Mouse (Mus musculus): ENCODE measurements at regions not wholly inside any gene's neighbourhood (a gene's known extent, or its start where the extent isn't known, plus 50 kb on each side); places are given as distances from the start of the nearest gene placed in this dataset.

DNA sequence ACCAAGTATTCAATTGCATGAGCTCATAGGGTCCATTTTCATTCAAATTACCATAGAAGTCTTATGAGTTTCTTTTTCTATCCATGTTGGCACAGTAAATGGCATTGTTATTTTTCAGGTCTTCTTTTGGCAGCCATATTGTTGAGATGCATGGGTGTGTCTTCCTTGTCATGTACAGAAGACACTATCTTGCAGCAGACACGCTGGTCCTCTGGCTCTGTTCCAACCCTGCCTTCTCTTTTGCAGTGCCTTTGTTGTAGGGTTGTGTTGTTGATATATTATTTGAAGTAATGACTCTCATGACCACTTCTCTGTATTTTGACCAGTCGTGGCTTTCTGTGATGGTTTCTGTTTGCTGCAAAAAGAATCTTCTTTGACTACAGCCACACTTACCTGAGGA is 274.4 kb upstream of the Camk1g start:
- DNase-seq = no peak

DNA sequence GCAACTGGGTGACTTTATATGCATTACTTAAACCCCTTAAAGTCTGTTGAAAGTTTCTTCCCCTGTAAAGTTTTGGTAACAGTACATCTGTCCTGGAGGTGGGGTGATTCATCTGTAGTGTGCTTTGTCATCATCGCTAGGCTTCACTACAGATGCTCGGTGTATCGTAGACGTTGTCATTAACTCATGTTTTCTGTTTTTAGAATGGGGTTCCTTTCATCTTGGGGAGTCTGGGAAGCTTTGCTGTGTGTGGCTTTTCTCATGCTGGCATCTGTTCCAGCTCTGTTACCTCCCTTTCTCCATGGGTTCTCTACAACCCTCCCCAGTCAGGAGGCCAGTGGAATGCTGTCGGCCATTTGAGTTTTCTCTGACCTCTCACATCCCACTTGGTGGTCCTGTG is 266.4 kb upstream of the Camk1g start:
- no peak for DNase-seq

DNA sequence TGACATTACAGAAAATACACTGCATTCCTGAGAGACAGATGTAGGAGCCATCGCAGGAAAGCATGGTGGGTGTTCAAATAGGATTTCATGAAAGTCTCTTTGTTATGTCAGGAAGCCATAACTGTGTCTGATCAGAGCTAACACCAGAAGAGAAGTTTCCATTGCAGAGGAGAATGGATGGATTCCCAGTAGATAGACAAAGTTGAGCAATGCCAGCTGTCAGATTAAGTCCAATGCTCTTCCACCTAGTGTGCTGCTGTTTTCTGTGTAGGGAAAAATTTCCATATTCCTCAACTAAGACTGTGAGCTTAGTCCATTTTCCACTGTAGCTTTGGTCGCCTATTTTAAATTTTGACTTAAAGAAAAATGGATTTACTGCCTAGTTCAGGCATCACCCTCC is 262.0 kb upstream of the Camk1g start:
- no peak for DNase-seq

DNA sequence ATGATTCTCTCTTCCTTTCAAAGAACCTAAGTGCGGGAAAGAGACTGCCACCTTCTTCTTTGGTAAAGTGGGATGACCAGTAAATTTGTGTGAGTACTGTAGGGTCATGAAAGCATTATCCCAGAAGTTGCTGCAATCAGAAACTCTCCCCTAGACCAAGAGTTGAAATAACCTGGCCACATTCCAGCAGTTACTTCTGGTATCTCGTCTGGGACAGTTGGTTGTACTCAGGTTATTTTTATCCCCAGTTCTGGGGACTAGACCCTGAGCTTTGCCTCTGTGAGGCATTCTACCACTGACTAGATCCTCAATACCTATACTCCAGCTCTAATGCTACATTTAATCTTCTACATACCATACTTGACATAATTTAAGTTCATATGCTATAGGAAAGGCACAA is 259.8 kb upstream of the Camk1g start:
- DNase-seq = no peak

DNA sequence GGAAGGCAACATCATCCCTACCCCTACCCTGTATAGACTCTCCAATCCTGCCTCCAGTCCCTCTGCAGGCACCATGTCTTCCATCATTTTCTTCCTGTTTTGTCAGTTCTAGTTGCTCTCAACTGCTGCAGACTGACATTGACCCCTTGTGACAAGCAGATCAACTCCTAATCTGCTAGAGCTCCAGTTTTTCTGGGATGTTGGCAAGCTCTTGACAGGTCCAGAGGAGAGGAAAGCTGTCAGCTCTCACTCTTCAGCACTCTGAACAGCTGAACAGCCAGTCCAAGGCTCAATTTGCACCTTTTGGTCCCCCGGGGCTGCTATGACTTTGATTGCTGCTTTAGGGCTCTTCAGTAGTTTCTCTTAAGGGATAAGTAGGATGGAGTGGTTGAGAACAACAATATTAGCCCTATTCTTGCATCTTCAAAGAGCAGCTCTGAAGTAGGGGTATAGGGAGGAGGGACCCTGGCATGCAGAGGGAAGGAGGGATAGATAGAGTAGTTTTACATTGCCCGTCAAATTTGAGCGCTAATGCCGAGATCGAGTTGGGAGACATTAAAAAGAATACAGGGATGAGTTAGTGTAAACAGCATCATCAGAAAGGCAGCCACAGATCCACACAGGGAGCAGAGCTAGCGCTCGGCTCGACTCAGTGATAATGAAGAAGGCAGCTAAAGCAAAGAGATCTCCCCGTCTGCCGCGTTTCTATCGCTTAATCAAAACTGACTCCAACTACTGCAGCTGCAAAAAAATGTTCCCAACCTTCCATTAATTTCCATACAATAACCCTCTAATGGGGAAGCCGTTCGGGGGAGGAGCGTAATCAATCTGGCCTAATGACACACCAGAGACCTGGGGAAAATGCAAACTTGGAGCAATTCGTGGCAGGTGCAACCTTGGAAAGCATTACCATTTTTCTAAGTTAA is 257.1 kb upstream of the Camk1g start:
- DNase-seq = no peak

DNA sequence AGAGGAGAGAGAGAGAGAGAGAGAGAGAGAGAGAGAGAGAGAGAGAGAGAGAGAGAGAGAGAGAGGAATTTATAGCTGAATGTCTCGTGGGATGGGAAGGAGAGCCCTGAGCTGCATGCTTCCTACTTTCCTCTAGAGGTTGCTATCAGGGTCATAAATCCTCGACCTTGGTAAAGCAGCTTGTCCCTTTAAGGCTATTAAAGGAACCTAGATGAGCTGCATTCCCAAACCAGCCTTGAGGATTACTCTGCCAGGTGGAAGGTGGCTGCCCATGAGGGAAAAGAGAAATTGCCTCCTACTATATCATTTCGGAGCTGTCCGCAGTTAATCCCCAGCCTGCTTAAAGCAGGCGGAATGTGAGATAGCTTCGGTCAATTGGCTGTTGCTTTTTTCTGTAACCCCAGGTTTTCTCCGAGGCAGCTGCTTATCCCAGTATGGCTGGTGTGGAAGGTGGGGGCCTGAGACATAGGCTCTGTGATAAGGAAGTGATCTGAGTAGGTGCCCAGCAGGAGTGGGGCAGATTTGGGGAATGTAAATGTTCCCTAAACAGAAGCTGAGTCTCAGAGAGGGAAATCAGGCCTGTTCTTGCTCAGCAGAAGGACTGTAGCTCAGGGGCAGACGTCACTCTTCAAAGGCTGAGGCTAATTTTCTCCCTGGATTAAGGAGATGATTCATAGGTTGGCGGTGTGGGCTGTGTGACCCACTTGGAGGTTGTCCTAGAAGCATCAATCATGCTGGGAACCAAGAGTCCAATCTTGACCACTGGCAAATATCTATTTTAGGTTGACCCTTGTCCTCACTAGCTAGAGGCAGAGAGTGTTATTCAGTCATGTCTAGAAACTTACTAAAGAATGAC is 255.2 kb upstream of the Camk1g start:
- peak; percentile 11 for DNase-seq

DNA sequence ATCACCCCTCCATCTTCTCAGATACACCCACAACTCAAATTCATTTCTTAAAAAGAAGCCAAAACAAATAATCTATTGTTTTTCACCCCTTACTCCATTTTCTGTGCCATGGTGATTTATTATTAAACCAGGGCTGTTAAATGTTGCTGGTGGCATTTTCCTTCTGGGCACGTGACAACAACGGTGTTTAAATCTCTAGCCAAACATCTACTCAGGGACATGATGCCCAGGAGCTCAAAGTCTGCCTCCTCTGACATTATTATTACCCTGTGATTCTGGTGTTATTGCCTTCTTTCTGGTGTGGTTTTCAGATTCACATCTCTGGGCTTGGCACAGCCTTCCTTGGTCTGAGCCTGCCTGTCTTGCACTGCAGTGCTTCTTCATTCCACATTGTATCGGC is 253.5 kb upstream of the Camk1g start:
- DNase-seq = no peak

DNA sequence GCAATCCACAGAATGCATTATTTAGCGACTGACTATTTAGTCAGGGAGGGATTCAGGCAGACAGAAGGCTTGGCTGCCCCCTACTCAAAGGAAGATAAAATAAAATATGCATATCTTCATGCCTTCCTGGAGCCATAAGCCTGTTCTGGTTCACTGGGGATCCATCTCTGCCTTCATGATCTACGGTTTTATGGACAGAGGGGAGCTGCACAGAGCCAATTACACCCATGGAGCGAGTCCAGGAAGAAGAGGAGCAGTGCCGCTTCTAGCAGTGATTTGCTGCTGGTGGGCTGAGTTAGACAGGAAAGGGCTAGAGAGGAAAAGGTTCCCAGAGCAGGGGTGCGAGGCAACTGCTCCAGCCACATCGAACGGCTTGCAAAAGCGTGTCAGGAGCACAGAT is 248.2 kb upstream of the Camk1g start:
- no peak for DNase-seq

DNA sequence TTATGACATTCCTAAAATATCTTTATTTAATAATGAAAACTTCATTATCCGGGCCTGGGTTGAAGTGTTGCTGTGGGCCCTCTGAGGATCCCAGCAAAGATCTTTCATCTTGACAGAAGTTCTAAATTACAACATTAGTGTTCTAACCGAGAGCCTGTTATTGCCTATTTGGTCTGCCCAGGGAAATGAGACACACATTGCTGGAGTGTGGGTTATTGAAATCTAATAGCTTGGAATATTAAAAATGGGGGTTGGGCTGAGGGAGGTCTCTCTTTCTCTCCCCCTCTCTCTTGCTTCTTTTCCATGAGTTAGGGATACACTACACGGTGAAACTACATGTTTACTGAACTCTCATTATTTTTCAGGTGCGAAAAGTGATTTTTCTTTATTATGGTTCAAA is 240.4 kb upstream of the Camk1g start:
- no peak for DNase-seq

DNA sequence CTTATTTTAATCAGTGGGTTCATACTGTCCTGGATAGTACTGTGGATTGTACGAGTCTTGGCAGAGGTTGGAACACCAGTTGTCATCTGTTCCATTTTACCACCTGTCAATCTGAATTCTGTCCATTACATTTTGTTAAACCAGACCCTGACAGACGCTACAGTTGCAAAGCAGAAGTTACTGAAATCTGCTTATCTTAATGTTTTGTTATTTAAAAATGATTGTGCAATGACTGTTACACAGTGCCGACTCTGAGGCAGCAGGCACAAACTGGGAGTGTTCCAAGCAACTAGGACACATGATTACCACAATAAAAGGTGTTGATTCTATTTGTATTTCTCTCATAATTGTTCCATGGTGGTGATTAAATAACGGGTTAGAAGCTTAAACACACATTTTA is 229.8 kb upstream of the Camk1g start:
- no peak for DNase-seq

DNA sequence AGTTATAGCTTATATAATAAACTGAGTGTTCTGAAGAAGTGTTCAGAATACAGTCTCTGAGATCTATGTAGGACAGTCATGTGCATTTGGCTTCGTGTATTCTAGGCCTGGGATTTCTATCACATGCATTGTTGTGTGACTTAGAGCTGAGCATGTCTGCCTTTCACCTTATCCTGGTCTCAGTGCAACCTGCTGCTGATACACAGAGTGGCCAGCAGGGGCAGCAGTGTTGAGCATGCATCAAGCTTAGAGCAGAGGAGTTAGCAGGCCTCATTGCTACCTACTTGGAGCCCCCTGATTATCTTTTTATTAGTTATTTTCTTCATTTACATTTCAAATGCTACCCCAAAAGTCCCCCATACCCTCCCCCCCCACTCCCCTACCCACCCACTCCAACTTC is 229.1 kb upstream of the Camk1g start:
- DNase-seq = no peak

DNA sequence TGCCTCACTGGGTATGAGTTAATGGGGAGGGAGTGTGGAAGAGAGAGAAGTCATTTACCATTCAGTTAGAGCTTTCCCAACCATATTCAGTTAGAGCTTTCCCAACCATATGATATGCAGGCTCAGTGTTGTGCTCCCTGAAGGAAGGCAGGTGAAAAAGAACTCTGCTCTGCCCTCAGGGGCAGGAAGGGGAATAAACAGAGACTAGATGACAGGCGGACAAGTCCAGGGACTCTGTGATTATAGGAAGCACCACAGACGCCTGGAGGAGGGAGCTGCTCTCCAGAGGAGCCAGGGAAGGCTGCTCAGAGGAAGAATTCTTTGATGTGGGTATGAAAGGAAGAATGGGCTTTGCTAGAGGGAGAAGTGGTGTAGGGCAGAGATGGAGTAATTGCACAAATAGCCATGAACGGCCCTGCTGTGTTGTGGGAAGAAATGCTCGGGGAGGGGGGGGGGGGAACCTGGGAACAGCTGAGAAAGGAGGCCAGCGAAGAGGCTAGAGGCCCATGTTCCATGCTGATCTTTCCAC is 220.3 kb upstream of the Camk1g start:
- no peak for DNase-seq

DNA sequence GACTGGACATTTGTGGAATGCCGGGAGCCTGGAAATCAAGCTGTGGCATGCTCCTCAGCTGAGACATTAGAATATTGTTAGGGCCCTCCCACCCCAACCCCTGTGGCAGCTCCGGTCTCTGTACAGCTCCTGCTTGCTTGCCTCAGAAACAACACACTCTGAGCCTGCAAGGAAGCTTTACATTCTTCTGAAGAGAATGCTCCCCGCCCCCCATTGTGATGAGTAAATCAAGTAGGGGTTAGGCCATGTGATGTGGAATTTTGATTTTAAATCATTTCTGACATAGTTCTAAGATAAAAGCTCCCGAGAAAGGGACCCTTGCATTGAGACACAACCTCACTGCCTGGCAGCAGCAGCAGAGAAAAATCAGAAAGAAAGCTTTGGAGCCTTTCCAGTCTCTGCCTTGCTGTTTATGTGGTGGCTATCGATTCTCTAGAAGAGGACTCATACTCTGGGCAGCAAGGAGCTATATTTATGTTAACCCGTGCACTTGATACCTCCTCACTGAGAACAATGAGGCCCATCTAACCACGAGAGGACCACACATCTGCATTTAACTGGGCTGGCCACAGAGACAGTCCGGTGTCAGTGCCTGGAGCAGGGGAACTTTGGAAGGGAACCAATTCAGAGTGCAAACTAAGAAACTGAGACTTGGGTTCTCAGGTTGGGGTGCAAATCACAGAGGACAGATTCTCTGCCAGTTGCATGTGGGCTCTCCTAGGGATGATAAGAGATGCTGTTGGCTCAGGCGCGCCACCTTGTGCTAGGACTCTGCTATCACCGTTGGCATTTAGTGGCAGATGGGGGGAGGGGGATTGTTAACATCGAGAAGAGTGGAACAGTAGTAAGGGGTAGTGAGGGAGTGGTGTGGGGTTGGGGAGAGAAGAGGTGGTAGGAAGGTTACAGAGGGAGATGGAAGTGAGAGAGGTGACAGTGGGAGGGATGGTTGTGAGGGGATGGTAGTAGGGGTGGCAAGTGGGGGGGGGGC is 218.7 kb upstream of the Camk1g start:
- peak; percentile 67 for DNase-seq

DNA sequence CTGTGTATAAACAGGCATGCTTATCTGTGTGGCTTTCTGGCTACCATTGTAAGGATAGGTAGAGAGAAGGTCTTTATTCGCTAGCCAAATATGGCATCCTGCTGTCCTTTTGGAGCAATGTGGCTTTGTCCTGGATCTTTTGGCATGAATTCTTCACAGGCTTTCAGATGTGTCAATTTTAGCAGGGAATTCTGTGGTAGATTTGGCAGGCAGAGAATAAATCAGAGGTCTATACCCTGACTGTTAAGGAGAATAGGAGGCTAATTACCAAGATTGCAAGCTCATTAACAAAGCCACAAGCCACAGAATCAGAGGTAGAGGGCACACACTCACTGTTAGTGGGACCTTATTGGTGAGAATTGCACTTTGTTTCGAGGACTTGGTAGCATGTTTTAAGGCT is 217.2 kb upstream of the Camk1g start:
- no peak for DNase-seq

DNA sequence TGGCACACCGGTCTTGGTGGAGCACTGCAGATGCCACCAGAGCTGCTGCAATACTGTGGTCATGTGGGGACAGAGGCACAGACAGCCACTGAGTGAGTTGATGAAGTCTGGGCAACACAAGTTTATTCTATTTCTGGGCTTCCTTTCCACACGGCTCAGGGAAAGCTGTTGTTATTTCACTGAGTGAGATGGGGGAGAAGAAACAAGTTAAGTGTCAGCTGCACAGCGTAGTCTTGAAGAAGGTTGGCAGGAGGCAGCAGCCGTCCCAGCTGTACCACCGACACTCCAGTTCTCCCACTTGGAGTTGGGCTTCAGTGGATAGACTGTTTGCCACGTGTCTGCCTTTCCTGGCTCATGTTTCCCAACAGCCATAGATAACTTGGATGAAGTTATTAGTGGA is 216.8 kb upstream of the Camk1g start:
- DNase-seq = no peak

DNA sequence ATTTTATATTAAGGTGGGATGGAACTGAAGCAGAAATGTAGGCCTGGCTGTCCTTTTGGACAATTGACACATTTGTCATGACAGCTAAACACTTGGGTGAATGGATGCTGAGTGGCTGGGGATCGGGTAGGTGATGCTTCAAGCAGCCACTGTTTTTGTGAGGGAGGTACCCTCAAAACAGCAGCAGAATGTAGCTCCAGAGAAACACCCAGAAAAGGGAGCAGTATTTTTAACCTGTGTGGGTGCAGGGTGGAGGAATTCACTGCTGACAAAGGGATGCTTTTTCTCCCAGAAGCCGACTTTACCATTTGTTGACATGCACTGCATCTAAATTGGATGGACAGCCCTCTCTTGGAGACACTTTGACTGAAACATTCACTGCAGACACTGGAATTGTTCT is 213.7 kb upstream of the Camk1g start:
- no peak for DNase-seq

DNA sequence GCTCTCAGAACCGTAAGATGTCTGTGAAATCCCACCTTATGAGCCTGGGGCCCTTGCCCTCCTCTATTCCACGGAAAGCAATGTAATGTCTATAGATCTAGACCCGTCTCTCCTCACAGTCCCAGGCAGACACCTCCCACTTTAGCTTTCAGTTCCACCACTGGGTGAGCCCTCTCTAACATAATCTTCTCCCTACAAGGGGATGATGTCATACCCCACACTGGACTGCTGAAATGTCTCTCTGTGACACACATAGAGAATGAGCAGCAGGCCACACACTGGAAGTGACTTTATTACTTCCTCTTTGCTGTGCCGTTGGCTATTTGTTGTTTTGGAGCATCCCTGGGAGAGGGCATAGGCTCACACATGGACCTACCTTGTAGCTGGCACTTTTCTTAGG is 210.3 kb upstream of the Camk1g start:
- no peak for DNase-seq

DNA sequence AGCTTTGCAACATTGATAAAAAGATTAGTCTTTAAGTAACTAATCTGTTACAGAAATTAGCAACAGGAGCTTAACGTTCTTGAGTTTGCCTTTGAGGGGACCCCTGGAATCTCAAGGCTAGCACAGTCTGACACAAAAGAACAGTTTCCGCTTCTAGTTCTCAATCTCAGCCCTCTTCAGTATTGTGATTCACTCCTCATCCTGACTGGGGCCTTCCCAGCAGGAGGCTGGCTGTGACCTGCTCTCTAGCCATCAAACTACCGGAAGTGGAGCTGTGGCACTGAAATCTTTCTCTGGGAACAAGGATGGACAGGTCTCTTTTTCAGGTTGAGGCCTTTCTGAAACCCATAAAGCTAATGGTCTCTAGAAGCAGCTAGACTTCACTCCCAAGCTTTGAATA is 209.6 kb upstream of the Camk1g start:
- DNase-seq = no peak

DNA sequence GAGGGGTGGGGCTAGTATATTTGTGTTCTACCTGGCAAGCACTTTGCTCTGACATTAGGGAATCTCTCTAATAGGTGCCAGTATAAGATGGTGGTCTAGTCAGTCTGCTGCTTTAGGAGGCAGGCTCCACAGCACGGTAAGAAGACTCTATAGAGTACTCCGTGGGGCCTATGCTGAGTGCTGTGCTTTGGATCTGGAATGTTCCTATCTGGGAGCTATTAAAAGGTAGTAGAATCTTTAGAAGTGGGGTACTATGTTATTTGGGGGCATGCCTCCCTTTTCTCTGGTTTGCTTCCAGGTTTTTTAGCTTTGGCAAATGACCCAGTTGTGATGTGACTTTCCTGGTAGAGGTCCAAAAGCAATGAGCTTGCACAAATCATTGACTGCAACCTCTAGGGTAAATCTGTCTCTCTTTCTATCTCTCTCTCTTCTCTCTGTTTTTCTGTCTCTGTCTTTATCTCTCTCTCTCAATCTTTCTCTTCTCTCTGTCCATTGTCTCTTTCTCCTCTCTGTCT is 208.6 kb upstream of the Camk1g start:
- DNase-seq = no peak

DNA sequence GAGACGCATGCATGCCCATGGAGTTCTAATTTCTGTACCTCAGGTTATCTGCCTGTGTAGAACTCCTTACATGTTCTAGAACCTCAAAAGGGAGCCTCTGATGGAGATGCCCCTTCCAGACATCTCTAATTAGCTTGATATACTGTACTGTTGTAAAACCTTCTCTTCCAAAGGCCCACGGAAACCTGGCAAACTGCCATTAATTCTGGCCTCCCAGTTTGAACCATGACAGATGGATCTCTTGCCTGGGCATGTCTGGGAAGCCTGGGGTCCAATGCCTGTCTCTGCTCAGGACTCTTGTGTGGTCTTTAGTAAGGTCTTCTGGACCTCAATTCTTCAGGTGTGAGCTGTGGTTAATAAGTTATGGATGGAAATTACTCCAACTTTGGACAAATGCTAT is 207.7 kb upstream of the Camk1g start:
- DNase-seq = no peak

DNA sequence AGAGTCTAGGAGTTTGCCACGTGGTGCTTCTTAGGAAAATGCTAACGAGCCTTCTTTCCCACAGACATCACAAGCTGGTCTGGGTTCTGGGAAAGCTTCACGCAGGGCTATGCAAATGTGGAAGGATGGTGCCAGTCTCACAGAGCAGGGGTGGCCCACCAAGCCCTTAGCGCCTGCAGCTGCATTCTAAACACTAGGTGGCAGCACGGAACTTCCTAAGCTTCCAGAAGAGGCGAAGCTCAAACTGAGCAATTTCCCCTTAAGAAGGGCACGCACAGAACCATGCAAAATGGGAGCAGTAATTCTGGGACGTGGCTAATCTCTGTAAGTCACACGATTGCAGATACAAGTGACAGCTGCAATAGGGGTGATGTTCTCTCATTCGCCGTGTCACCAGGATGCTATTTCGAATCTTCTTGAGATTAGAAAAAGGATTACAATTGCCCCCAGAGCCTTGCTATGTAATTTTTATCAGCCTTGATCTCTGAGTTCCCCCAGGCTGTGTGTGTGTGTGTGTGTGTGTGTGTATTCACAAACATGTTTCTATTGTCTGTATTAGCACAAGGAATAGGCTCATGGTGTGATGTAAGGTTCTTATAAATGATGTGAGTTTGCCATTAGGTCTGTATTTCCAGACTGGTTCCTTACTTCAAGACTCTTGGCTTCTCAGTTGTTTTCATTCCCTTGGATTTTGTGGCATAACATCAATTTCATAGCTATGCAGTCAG is 206.1 kb upstream of the Camk1g start:
- peak; percentile 54 for DNase-seq

All from adrenal gland, postnatal 25 days (tissue).